In genomic region chr7:67759629-67759995, GRCm38 (mm10) we compare ENCODE assay signal across 7 mouse cellular contexts. TPM values are rescaled to one million over a fixed set of nuclear protein-coding genes. Genes with fewer than 3 reads are reported as not detected.
A peak's percentile ranks its signal among the peaks of the same experiment; 100 is the strongest.
DNase-seq lines count a peak whose midpoint lies in the region; ATAC-seq and TF ChIP-seq lines count a peak whose summit lies in the region.

TSS of gene Synm (minus strand) at chr7:67759742.

- no peaks in the 10 kb centered on the region for H3K36me3 ChIP-seq in embryonic facial prominence, embryonic 11.5 days (replicated peaks; ENCODE audit: control insufficient read depth, insufficient read depth, low read depth, low read length)
- H3K36me3 ChIP-seq in heart, adult 2 months (ENCODE audit: control insufficient read depth, insufficient read depth, low read length), result no peaks in the 10 kb centered on the region
- H3K36me3 ChIP-seq in limb, embryonic 13.5 days, result no peaks in the 10 kb centered on the region
- H3K36me3 ChIP-seq in midbrain, embryonic 16.5 days (ENCODE audit: control insufficient read depth, insufficient read depth, low read length), result no peaks in the 10 kb centered on the region

- 0 out of 2 replicates have a peak, but pooled peaks have one; percentile 58 for TF ChIP-seq EP300 in heart, adult 2 months (IDR thresholded peaks at IDR 0.05; ENCODE audit: insufficient read depth, low read depth, low read length)

- H3K4me2 ChIP-seq in embryonic facial prominence, embryonic 11.5 days (ENCODE audit: low read depth, low read length), result peak within 1 kb of the TSS; percentile 93
- peak within 1 kb of the TSS; percentile 100 for H3K4me2 ChIP-seq in limb, embryonic 13.5 days (replicated peaks)
- peak within 1 kb of the TSS; percentile 97 for H3K4me2 ChIP-seq in midbrain, embryonic 16.5 days (ENCODE audit: low read length)

- intact Hi-C loops in heart, adult 2 months (cut with DNase I), result loop anchor here (1.0 to 2.0 kb wide), 3 partner anchors 45 to 87 kb away; no protein-coding TSS in a partner anchor

- peak; percentile 98 for DNase-seq in adrenal gland, postnatal 25 days
- peak; percentile 86 for DNase-seq in embryonic facial prominence, embryonic 11.5 days (ENCODE audit: low spot score)
- peak; percentile 94 to 98 for DNase-seq in heart, adult 2 months
- DNase-seq in kidney, adult 9 months, result peak; percentile 92
- peak; percentile 40 to 61 for DNase-seq in spleen, postnatal 14 days (ENCODE audit: low spot score in 2 of 2)

- no peak within 1 kb of the TSS for H3K27ac ChIP-seq in embryonic facial prominence, embryonic 11.5 days (replicated peaks; ENCODE audit: low read depth, low read length)
- H3K27ac ChIP-seq in heart, adult 2 months, result peak within 1 kb of the TSS; percentile 77
- no peak within 1 kb of the TSS for H3K27ac ChIP-seq in limb, embryonic 13.5 days
- peak within 1 kb of the TSS; percentile 76 for H3K27ac ChIP-seq in midbrain, embryonic 16.5 days (ENCODE audit: low read length)

- peak; percentile 32; the same call in 1 of the 2 replicates for TF ChIP-seq POLR2A in heart, adult 2 months (IDR thresholded peaks at IDR 0.05; ENCODE audit: insufficient read depth, low read depth, low read length)

- H3K9ac ChIP-seq in embryonic facial prominence, embryonic 11.5 days (replicated peaks; ENCODE audit: low read length), result peak within 1 kb of the TSS; percentile 63
- peak within 1 kb of the TSS; percentile 78 for H3K9ac ChIP-seq in heart, adult 2 months (ENCODE audit: low read depth, low read length)
- peak within 1 kb of the TSS; percentile 68 for H3K9ac ChIP-seq in limb, embryonic 13.5 days
- peak within 1 kb of the TSS; percentile 63 for H3K9ac ChIP-seq in midbrain, embryonic 16.5 days (ENCODE audit: low read depth, low read length)

- H3K4me1 ChIP-seq in embryonic facial prominence, embryonic 11.5 days (ENCODE audit: control insufficient read depth, insufficient read depth, low read length), result 0 out of 2 replicates have a peak, but pooled peaks cover 2% of the 10 kb centered on the region
- H3K4me1 ChIP-seq in heart, adult 2 months (ENCODE audit: control insufficient read depth, insufficient read depth, low read length), result peaks cover 2% of the 10 kb centered on the region; the same call in 1 of the 2 replicates
- peaks cover 12% of the 10 kb centered on the region for H3K4me1 ChIP-seq in limb, embryonic 13.5 days
- H3K4me1 ChIP-seq in midbrain, embryonic 16.5 days (ENCODE audit: control insufficient read depth, insufficient read depth, low read length), result peaks cover 4% of the 10 kb centered on the region; the same call in 1 of the 2 replicates

- H3K4me3 ChIP-seq in embryonic facial prominence, embryonic 11.5 days (ENCODE audit: low read depth, low read length), result peak within 1 kb of the TSS; percentile 43
- peak within 1 kb of the TSS; percentile 82 for H3K4me3 ChIP-seq in heart, adult 2 months
- H3K4me3 ChIP-seq in limb, embryonic 13.5 days, result peak within 1 kb of the TSS; percentile 60
- H3K4me3 ChIP-seq in midbrain, embryonic 16.5 days (ENCODE audit: low read depth, low read length), result peak within 1 kb of the TSS; percentile 72

- H3K27me3 ChIP-seq in embryonic facial prominence, embryonic 11.5 days (ENCODE audit: control insufficient read depth, insufficient read depth, low read length), result peaks cover 6% of the 10 kb centered on the region
- no peaks in the 10 kb centered on the region for H3K27me3 ChIP-seq in heart, adult 2 months (ENCODE audit: control insufficient read depth, insufficient read depth, low read length)
- H3K27me3 ChIP-seq in limb, embryonic 13.5 days, result peaks cover 44% of the 10 kb centered on the region
- peaks cover 7% of the 10 kb centered on the region for H3K27me3 ChIP-seq in midbrain, embryonic 16.5 days (ENCODE audit: control insufficient read depth, insufficient read depth, low read depth, low read length)

- under 1% methylated on average over 37 of the region's 37 CpGs for WGBS in embryonic facial prominence, embryonic 11.5 days
- under 1% methylated on average over 37 of the region's 37 CpGs for WGBS in heart, adult 2 months
- under 1% methylated on average over 37 of the region's 37 CpGs for WGBS in limb, embryonic 13.5 days
- 0% methylated on average over 37 of the region's 37 CpGs for WGBS in midbrain, embryonic 16.5 days

- no peak; the same call in 1 of the 2 replicates for TF ChIP-seq CTCF in heart, adult 2 months (IDR thresholded peaks at IDR 0.05)

- ATAC-seq in embryonic facial prominence, embryonic 11.5 days (replicated peaks; ENCODE audit: insufficient number of reproducible peaks, low FRiP score, low TSS enrichment, low read depth), result peak; percentile 84
- ATAC-seq in limb, embryonic 13.5 days (ENCODE audit: low FRiP score, low read depth), result peak; percentile 89
- ATAC-seq in midbrain, embryonic 16.5 days, result peak; percentile 91

- H3K79me2 ChIP-seq in heart, adult 2 months (replicated peaks; ENCODE audit: control insufficient read depth, insufficient read depth, low read length), result no peaks in the 10 kb centered on the region

- no peaks in the 10 kb centered on the region for H3K9me3 ChIP-seq in embryonic facial prominence, embryonic 11.5 days (replicated peaks; ENCODE audit: control insufficient read depth, low read length)
- H3K9me3 ChIP-seq in limb, embryonic 13.5 days, result no peaks in the 10 kb centered on the region
- no peaks in the 10 kb centered on the region for H3K9me3 ChIP-seq in midbrain, embryonic 16.5 days (replicated peaks; ENCODE audit: control insufficient read depth, low read length, poor library complexity, severe bottlenecking)

RNA-seq across cellular contexts. Expression of gene Synm, which starts in this region (rescaled TPM):
- 22.7 and 30.0 TPM in 2 replicates for total RNA-seq in adrenal gland, postnatal 25 days (2021)
- 1.3 and 1.9 TPM in 2 replicates for polyA plus RNA-seq in embryonic facial prominence, embryonic 11.5 days (2014; fragmentation: Nextera tagmentation; extraction: Ambion mirVana)
- total RNA-seq in heart, adult 2 months (2021), result 1 to 10 TPM; 8.3 TPM
- 2.6 and 4.3 TPM in 2 replicates for polyA plus RNA-seq in heart, adult 2 months (2012; rRNA removed)
- polyA plus RNA-seq in limb, embryonic 13.5 days (2015; fragmentation: Nextera tagmentation; extraction: Ambion mirVana), result 0.93 and 0.98 TPM in 2 replicates
- polyA plus RNA-seq in midbrain, embryonic 16.5 days (2015; fragmentation: Nextera tagmentation; extraction: Ambion mirVana), result 4.6 and 5.1 TPM in 2 replicates

Comparison
In these comparisons a context has a peak if more than half of its experiments do, and no peak if none do; other contexts are left out.
1. Peak in ATAC-seq, H3K4me3 ChIP-seq, H3K9ac ChIP-seq and H3K4me2 ChIP-seq in limb, embryonic 13.5 days; RNA of the gene not detected or under 1 TPM.
2. H3K27ac ChIP-seq: peak in heart, adult 2 months (single experiment) and midbrain, embryonic 16.5 days (single experiment); none in embryonic facial prominence, embryonic 11.5 days (single experiment) and limb, embryonic 13.5 days (single experiment).
3. Peak in every context shown above with its lines, with median percentiles within 50 percentile points of each other: DNase-seq, ATAC-seq, H3K4me2 ChIP-seq, H3K4me3 ChIP-seq and H3K9ac ChIP-seq.